Mouse (Mus musculus) kidney, embryonic 16.5 days (tissue): Measurements from ENCODE around the gene Gm10518. TPM values are rescaled to one million over a fixed set of nuclear protein-coding genes. Genes with fewer than 3 reads are reported as not detected.
A peak's percentile ranks its signal among the peaks of the same experiment; 100 is the strongest.

Experiments used
- ATAC-seq: fragments of 200-750 bp; cut with Nextera tagmentation; 2 replicates; pipeline ENCODE4 v1.8.0; 2017; ENCODE audit warnings: moderate TSS enrichment; ENCODE audit not compliant: low FRiP score, low TSS enrichment
- H3K27ac ChIP-seq: fragments of 300-500 bp; sonication (generic); 2 replicates; pipeline ENCODE4 v1.5.1; 2014; ENCODE audit warnings: low read length
- H3K27me3 ChIP-seq: fragments of 300-500 bp; sonication (generic); 2 replicates; pipeline ENCODE4 v1.6.1; 2014; ENCODE audit warnings: low read length, control low read depth, mixed read lengths; ENCODE audit not compliant: insufficient read depth
- H3K36me3 ChIP-seq: fragments of 300-500 bp; sonication (generic); 2 replicates; pipeline ENCODE4 v1.6.1; 2014; ENCODE audit warnings: low read length, control low read depth, mixed read lengths; ENCODE audit not compliant: insufficient read depth
- H3K4me1 ChIP-seq: fragments of 300-500 bp; sonication (generic); 2 replicates; pipeline ENCODE4 v1.6.1; 2014; ENCODE audit warnings: low read length, control low read depth, mixed read lengths; ENCODE audit not compliant: insufficient read depth
- H3K4me2 ChIP-seq: fragments of 300-500 bp; sonication (generic); replicated peaks from 2 replicates; pipeline ENCODE4 v1.6.1; 2014; ENCODE audit warnings: low read depth, low read length
- H3K4me3 ChIP-seq: fragments of 300-500 bp; sonication (generic); 2 replicates; pipeline ENCODE4 v1.5.1; 2014; ENCODE audit warnings: mild to moderate bottlenecking, low read length
- H3K9ac ChIP-seq: fragments of 300-500 bp; sonication (generic); replicated peaks from 2 replicates; pipeline ENCODE4 v1.6.1; 2014; ENCODE audit warnings: low read length
- H3K9me3 ChIP-seq: fragments of 300-500 bp; sonication (generic); 2 replicates; pipeline ENCODE4 v1.6.1; 2016; ENCODE audit warnings: low read length, control low read depth
- WGBS: fragments of 180-500 bp; shearing (Covaris S2); extraction: QIAGEN DNeasy Blood & Tissue Kit; methylation state at CpG from one replicate; pipeline ENCODE4 v1.1.7; 2014; 5-methylcytosine and 5-hydroxymethylcytosine counted together
- polyA plus RNA-seq: library from polyadenylated mRNA; unstranded; fragments of >200 nt; fragmentation: Nextera tagmentation; extraction: Ambion mirVana; gene quantifications from 2 replicates; pipeline ENCODE4 v1.2.1, GENCODE M21; 2015

The Gm10518 gene
- polyA plus RNA-seq, 1 experiment from 2014 or later: not detected

DNA sequence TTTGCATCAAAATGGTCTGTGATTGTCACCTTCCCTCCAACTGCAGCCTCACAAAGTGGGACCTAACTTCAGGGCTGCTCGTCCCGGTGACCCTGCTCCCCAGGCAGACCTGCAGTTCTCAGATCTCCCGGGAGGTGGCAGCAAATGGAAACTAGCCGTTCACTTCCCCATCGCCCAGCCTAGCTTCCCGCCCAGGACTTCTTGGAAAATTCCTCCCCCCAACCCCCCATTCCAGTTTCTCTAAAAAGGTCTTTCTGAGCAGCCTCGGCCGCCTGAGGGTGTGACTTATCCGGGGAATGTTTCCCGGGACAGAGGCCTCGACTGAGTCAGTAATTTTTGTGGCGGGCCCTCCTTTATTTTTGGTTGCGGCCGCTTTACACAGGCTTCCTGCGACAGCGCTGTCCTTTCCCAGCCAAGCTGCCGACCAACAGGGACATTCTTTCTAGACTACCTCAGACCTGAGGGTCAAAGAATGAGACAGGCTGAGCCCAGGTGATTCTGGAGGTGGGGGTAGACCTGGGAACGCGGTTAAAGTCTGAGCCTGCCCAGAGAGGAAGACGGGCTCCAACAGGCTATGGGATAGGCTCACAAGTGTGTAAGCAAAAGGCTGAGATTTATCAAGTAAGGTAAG lies 44.7 kb downstream of the Gm10518 start:
- Histone ChIP-seq H3K4me2 (peak overlapping the region; percentile 72), H3K27ac (peak overlapping the region; percentile 75), H3K9me3 (no peaks in the 10 kb centered on the region), H3K36me3 (no peaks in the 10 kb centered on the region), H3K27me3 (no peaks in the 10 kb centered on the region), H3K4me1 (peaks cover 17% of the 10 kb centered on the region), H3K4me3 (peak overlapping the region; percentile 49), H3K9ac (peak overlapping the region; percentile 75)
- peak; percentile 74 for ATAC-seq
- 2% methylated on average over 20 of the region's 20 CpGs for WGBS

DNA sequence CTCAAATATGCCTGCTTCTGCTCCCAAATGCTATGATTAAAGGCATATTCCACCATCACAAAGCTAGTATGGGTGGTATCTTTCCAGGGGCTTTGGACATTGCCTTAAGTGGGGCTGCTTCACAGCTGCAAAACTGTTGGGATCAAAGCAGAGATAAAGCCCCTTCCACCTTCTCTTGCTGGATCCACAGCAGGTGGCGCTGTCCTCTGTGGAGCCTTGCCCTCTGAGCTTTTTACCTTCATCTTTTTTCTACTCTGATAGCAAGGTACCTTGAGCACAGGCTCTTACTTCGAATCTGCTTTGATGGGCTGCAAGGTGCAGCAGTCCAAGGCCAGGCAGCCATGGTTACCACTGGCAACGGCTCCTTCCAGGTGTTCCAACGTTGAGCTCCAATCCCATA lies 50.2 kb downstream of the Gm10518 start:
- no peaks in the 10 kb centered on the region for H3K36me3 ChIP-seq
- no peak overlapping the region for H3K4me3 ChIP-seq
- no peak overlapping the region for H3K9ac ChIP-seq
- no peaks in the 10 kb centered on the region for H3K27me3 ChIP-seq
- H3K27ac ChIP-seq: no peak overlapping the region
- H3K9me3 ChIP-seq: no peaks in the 10 kb centered on the region
- 36% methylated on average over 4 of the region's 4 CpGs for WGBS
- ATAC-seq: no peak
- H3K4me1 ChIP-seq: 0 out of 2 replicates have a peak, but pooled peaks cover 6% of the 10 kb centered on the region
- no peak overlapping the region for H3K4me2 ChIP-seq

Other genes starting within 250 kb of the Gm10518 start
- gene Sccpdh, start 135.2 kb upstream of the Gm10518 start, polyA plus RNA-seq: 72.8 and 76.2 TPM in 2 replicates
- gene Kif28, start 58.1 kb upstream of the Gm10518 start, polyA plus RNA-seq: not detected in 2 replicates
- gene Ahctf1, start 304 bp downstream of the Gm10518 start, polyA plus RNA-seq: 21.2 and 26.0 TPM in 2 replicates
- 15.1 and 15.8 TPM in 2 replicates for gene Cdc42bpa, start 157.1 kb downstream of the Gm10518 start, polyA plus RNA-seq